Mouse (Mus musculus) midbrain, embryonic 13.5 days (tissue): ENCODE results near the gene Zc3h7b. TPM values are rescaled to one million over a fixed set of nuclear protein-coding genes. Genes with fewer than 3 reads are reported as not detected.
"Not testable (repeated sequence)": the region's sequence is repeated elsewhere in the genome, so short reads cannot be mapped to it uniquely, and the experiment has no call there.

Source experiments
- ATAC-seq: fragments of 200-750 bp; cut with Nextera tagmentation; 2 replicates; pipeline ENCODE4 v1.8.0; 2017; ENCODE audit warnings: mild to moderate bottlenecking, moderate TSS enrichment, moderate library complexity
- H3K27ac ChIP-seq: fragments of 300-500 bp; sonication (generic); 2 replicates; pipeline ENCODE4 v1.5.1; 2015; ENCODE audit warnings: inconsistent platforms, mild to moderate bottlenecking, moderate library complexity
- H3K27me3 ChIP-seq: fragments of 300-500 bp; sonication (generic); 2 replicates; pipeline ENCODE4 v1.6.1; 2015; ENCODE audit warnings: mild to moderate bottlenecking, inconsistent platforms
- H3K36me3 ChIP-seq: fragments of 300-500 bp; sonication (generic); 2 replicates; pipeline ENCODE4 v1.6.1; 2015; ENCODE audit warnings: mild to moderate bottlenecking, inconsistent platforms
- H3K4me1 ChIP-seq: fragments of 300-500 bp; sonication (generic); replicated peaks from 2 replicates; pipeline ENCODE4 v1.6.1; 2015; ENCODE audit warnings: inconsistent platforms
- H3K4me2 ChIP-seq: fragments of 300-500 bp; sonication (generic); replicated peaks from 2 replicates; pipeline ENCODE4 v1.6.1; 2015; ENCODE audit warnings: moderate library complexity, mild to moderate bottlenecking, inconsistent platforms
- H3K4me3 ChIP-seq: fragments of 300-500 bp; sonication (generic); replicated peaks from 2 replicates; pipeline ENCODE4 v1.5.1; 2015; ENCODE audit warnings: mild to moderate bottlenecking, inconsistent platforms
- H3K9ac ChIP-seq: fragments of 300-500 bp; sonication (generic); replicated peaks from 2 replicates; pipeline ENCODE4 v1.6.1; 2015; ENCODE audit warnings: mild to moderate bottlenecking, inconsistent platforms
- H3K9me3 ChIP-seq: fragments of 300-500 bp; sonication (generic); 2 replicates; pipeline ENCODE4 v1.6.1; 2016; ENCODE audit warnings: mild to moderate bottlenecking, inconsistent platforms
- WGBS: fragments of 180-500 bp; shearing (Covaris S2); methylation state at CpG from one replicate; pipeline ENCODE4 v1.1.7; 2015; 5-methylcytosine and 5-hydroxymethylcytosine counted together
- polyA plus RNA-seq: library from polyadenylated mRNA; unstranded; fragments of >200 nt; fragmentation: Nextera tagmentation; extraction: Ambion mirVana; gene quantifications from 2 replicates; pipeline ENCODE4 v1.2.1, GENCODE M21; 2015

The Zc3h7b gene
- polyA plus RNA-seq, 1 experiment from 2014 or later: 48.4 TPM

GRCm38 (mm10) chr15:81713742-81714141 is 31.1 kb upstream of the Zc3h7b start:
- H3K36me3 ChIP-seq: peaks cover 92% of the 10 kb centered on the region
- ATAC-seq: no peak
- 89% methylated on average over 6 of the region's 6 CpGs for WGBS
- peaks cover 10% of the 10 kb centered on the region for H3K4me1 ChIP-seq
- no peak overlapping the region for H3K4me3 ChIP-seq
- no peaks in the 10 kb centered on the region for H3K27me3 ChIP-seq
- H3K27ac ChIP-seq: no peak overlapping the region
- H3K9me3 ChIP-seq: no peaks in the 10 kb centered on the region
- H3K4me2 ChIP-seq: no peak overlapping the region
- no peak overlapping the region for H3K9ac ChIP-seq

GRCm38 (mm10) chr15:81718336-81719138 is 26.3 kb upstream of the Zc3h7b start:
- H3K27ac ChIP-seq: peak overlapping the region; percentile 87
- H3K4me2 ChIP-seq: peak overlapping the region; percentile 25; the same call in 1 of the 2 replicates
- H3K27me3 ChIP-seq: no peaks in the 10 kb centered on the region
- H3K4me3 ChIP-seq: no peak overlapping the region
- peak; percentile 89 for ATAC-seq
- H3K9ac ChIP-seq: peak overlapping the region; percentile 17
- peaks cover 94% of the 10 kb centered on the region for H3K36me3 ChIP-seq
- peaks cover 15% of the 10 kb centered on the region for H3K4me1 ChIP-seq
- no peaks in the 10 kb centered on the region for H3K9me3 ChIP-seq
- 82% methylated on average over 9 of the region's 9 CpGs for WGBS

GRCm38 (mm10) chr15:81719139-81719531 is 25.7 kb upstream of the Zc3h7b start:
- Histone ChIP-seq H3K27ac (peak overlapping the region; percentile 87), H3K4me3 (no peak overlapping the region), H3K27me3 (no peaks in the 10 kb centered on the region), H3K4me1 (peaks cover 15% of the 10 kb centered on the region), H3K9ac (no peak overlapping the region), H3K4me2 (no peak overlapping the region), H3K9me3 (no peaks in the 10 kb centered on the region), H3K36me3 (peaks cover 94% of the 10 kb centered on the region)
- 89% methylated on average over 6 of the region's 6 CpGs for WGBS
- no peak for ATAC-seq

GRCm38 (mm10) chr15:81722361-81722760 is 22.5 kb upstream of the Zc3h7b start:
- H3K4me1 ChIP-seq: peaks cover 26% of the 10 kb centered on the region
- WGBS: 94% methylated on average over 5 of the region's 5 CpGs
- no peak overlapping the region for H3K4me3 ChIP-seq
- no peaks in the 10 kb centered on the region for H3K9me3 ChIP-seq
- H3K36me3 ChIP-seq: peaks cover 71% of the 10 kb centered on the region
- no peak overlapping the region for H3K4me2 ChIP-seq
- ATAC-seq: no peak
- no peaks in the 10 kb centered on the region for H3K27me3 ChIP-seq
- no peak overlapping the region for H3K27ac ChIP-seq
- H3K9ac ChIP-seq: no peak overlapping the region

- Histone ChIP-seq H3K4me3 (no peak overlapping the region), H3K27me3 (no peaks in the 10 kb centered on the region), H3K27ac (no peak overlapping the region), H3K4me1 (peaks cover 30% of the 10 kb centered on the region), H3K36me3 (peaks cover 60% of the 10 kb centered on the region), H3K9me3 (no peaks in the 10 kb centered on the region), H3K4me2 (no peak overlapping the region), H3K9ac (no peak overlapping the region)
- 93% methylated on average over 11 of the region's 11 CpGs for WGBS
- ATAC-seq: no peak
Measured at GRCm38 (mm10) chr15:81723653-81724052, 21.2 kb upstream of the Zc3h7b start.

- Histone ChIP-seq H3K4me3 (no peak overlapping the region), H3K9ac (no peak overlapping the region), H3K4me2 (no peak overlapping the region), H3K27me3 (no peaks in the 10 kb centered on the region), H3K36me3 (peaks cover 36% of the 10 kb centered on the region), H3K27ac (no peak overlapping the region), H3K9me3 (no peaks in the 10 kb centered on the region), H3K4me1 (peaks cover 29% of the 10 kb centered on the region)
- no peak for ATAC-seq
- 93% methylated on average over 8 of the region's 8 CpGs for WGBS
Measured at GRCm38 (mm10) chr15:81725965-81726364, 18.9 kb upstream of the Zc3h7b start.

- under 1% methylated on average over 49 of the region's 49 CpGs for WGBS
Measured at GRCm38 (mm10) chr15:81729241-81729791, 15.5 kb upstream of the Zc3h7b start.

GRCm38 (mm10) chr15:81729792-81730635 is 14.8 kb upstream of the Zc3h7b start:
- Histone ChIP-seq H3K4me1 (peaks cover 29% of the 10 kb centered on the region), H3K4me3 (peak overlapping the region; percentile 99), H3K36me3 (no peaks in the 10 kb centered on the region), H3K27ac (peak overlapping the region; percentile 77), H3K9ac (peak overlapping the region; percentile 94), H3K9me3 (no peaks in the 10 kb centered on the region), H3K27me3 (no peaks in the 10 kb centered on the region), H3K4me2 (peak overlapping the region; percentile 96)
- 5% methylated on average over 41 of the region's 41 CpGs for WGBS
- ATAC-seq: peak; percentile 99

More at GRCm38 (mm10) chr15:81729241-81729791, 15.5 kb upstream of the Zc3h7b start:
- ATAC-seq: peak; percentile 18
- H3K4me1 ChIP-seq: peaks cover 29% of the 10 kb centered on the region
- no peaks in the 10 kb centered on the region for H3K9me3 ChIP-seq
- peaks cover 3% of the 10 kb centered on the region for H3K36me3 ChIP-seq
- no peaks in the 10 kb centered on the region for H3K27me3 ChIP-seq
- peak overlapping the region; percentile 94 for H3K9ac ChIP-seq
- H3K27ac ChIP-seq: peak overlapping the region; percentile 77
- H3K4me3 ChIP-seq: peak overlapping the region; percentile 99
- H3K4me2 ChIP-seq: peak overlapping the region; percentile 96

- H3K9ac ChIP-seq: no peak overlapping the region
- no peaks in the 10 kb centered on the region for H3K4me1 ChIP-seq
- H3K27me3 ChIP-seq: no peaks in the 10 kb centered on the region
- H3K4me3 ChIP-seq: no peak overlapping the region
- H3K36me3 ChIP-seq: no peaks in the 10 kb centered on the region
- ATAC-seq: no peak
- H3K27ac ChIP-seq: no peak overlapping the region
- 65% methylated on average over 3 of the region's 3 CpGs for WGBS
- no peak overlapping the region for H3K4me2 ChIP-seq
- H3K9me3 ChIP-seq: no peaks in the 10 kb centered on the region
Measured at GRCm38 (mm10) chr15:81735075-81735474, 9.8 kb upstream of the Zc3h7b start.

GRCm38 (mm10) chr15:81739296-81739695 is 5.6 kb upstream of the Zc3h7b start:
- no peak overlapping the region for H3K9ac ChIP-seq
- no peaks in the 10 kb centered on the region for H3K27me3 ChIP-seq
- no peaks in the 10 kb centered on the region for H3K9me3 ChIP-seq
- H3K27ac ChIP-seq: no peak overlapping the region
- no peak overlapping the region for H3K4me2 ChIP-seq
- 82% methylated on average over 3 of the region's 3 CpGs for WGBS
- H3K36me3 ChIP-seq: no peaks in the 10 kb centered on the region
- H3K4me3 ChIP-seq: no peak overlapping the region
- peaks cover 2% of the 10 kb centered on the region for H3K4me1 ChIP-seq
- no peak for ATAC-seq

- Histone ChIP-seq H3K27ac (no peak overlapping the region), H3K9ac (no peak overlapping the region), H3K4me2 (no peak overlapping the region), H3K4me3 (no peak overlapping the region), H3K9me3 (no peaks in the 10 kb centered on the region), H3K27me3 (no peaks in the 10 kb centered on the region), H3K4me1 (peaks cover 6% of the 10 kb centered on the region), H3K36me3 (no peaks in the 10 kb centered on the region)
- WGBS: 15% methylated on average over 2 of the region's 2 CpGs
- ATAC-seq: no peak
Measured at GRCm38 (mm10) chr15:81739924-81740323, 4.9 kb upstream of the Zc3h7b start.

- not testable (repeated sequence) for H3K27ac ChIP-seq, H3K4me2 ChIP-seq, H3K36me3 ChIP-seq, H3K4me3 ChIP-seq, H3K27me3 ChIP-seq, H3K9ac ChIP-seq, H3K9me3 ChIP-seq, ATAC-seq
- H3K4me1 ChIP-seq: peaks cover 21% of the 10 kb centered on the region
- 42% methylated on average over 2 of the region's 2 CpGs for WGBS
Measured at GRCm38 (mm10) chr15:81742368-81742767, 2.5 kb upstream of the Zc3h7b start.
